Mouse (Mus musculus): ENCODE results near the gene Abcd3. TPM values are rescaled to one million over a fixed set of nuclear protein-coding genes. Genes with fewer than 3 reads are reported as not detected.
"Not testable (repeated sequence)": the region's sequence is repeated elsewhere in the genome, so short reads cannot be mapped to it uniquely, and the experiment has no call there.

Gene Abcd3
- total RNA-seq, 2 experiments from 2014 or later, result 82.6 to 109 TPM

DNA sequence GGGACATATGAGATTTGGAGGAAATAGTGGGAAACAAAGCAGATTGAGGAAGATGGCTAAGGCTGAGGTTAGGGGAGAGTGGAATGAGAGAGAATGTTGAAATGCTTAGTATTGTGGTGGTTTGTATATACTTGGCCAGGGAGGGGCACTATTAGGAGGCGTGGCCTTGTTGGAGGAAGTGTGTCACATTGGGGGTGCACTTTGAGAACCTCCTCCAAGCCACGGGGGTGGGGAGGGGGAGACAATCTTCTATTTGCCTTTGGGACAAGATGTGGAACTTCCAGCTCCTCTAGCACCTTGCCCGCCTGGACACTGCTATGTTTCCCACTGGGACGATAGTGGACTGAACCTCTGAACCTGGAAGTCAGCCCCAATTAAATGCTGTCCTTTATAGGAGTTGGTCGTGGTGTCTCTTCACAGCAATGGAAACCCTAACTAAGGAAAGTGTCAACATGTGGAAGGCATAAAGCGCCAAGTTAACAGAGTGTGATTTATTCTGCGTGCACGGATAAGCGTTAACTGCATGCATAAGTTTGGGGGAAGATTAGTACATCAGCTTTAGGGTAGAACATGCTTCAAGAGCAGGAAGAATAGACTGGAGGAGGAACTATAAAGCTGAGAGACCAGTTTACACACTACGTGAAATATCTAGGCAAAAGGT, 3.8 kb upstream of the Abcd3 start:
- no peak for DNase-seq

DNA sequence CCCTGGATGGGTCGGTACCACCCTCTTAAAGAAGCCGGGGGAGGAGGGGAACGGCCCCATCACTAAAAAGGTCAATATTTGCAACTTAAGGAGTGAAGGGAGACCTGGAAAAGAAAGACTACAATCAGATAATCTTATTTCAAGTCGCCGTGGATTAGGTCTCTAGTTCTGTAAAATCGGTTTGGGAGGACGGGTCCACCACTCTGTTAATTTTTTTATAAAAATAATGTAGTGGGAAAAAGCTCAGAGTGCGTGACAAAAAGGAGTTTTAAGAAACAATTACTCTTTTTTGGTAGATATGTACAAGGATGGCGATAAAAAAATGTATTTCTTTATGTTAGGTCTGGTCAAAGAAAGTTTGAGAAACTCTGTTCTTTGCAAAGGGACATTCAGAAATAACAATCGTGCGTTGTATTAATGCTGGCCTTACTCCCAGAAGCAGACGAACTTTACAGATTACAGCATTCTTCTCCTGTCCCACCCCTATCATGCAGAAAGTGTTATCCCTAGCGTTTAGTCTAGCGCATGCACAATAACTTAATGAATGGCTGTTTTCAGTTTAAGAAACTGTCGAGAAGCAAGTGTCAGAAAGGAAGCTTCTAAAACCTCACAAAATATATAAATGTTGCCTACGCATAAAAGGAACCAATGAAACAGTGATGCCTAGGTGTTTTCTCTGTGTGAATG, 590 bp upstream of the Abcd3 start:
- DNase-seq, result no peak

DNA sequence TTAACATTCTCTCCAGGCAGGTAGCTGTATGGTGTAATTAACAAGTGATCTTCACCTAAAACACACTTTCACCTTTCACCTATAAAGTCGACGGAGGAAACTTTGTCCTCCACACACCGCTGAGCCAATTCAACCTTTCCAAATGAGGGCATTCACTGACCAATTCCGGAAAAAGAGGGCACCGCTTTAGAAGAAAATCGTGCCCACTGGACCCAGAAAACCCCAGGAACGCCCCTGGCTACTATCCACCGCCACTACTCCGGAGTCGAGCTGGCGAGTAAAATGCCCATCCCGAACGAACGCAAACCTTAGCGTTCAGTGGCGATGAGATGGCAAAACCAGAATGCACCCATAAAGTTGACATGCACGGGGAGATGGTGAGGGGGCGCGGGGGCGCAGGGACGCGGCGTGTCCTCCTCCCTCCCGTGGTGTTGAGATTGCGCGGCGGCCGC, 663 bp downstream of the Abcd3 start:
- no peak for DNase-seq

DNA sequence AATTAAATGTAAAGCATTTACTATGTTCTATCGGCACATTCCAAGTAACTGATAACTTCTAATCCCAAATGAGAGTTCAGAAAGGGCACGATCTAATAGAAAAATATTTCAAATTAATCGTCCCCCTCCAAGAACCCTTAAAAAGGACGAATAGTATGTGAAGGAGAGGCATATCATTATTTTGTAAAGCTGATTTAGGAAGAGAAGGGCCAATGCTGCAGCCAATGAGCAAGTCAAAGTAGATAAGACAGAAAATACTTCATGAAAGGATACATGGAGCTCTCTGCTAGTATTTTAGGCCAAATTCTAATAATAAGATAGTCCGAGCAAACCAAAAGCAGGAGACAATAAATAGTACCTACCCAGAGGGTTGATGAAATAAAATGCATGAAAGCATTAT, 1.3 kb downstream of the Abcd3 start:
- DNase-seq, result no peak

DNA sequence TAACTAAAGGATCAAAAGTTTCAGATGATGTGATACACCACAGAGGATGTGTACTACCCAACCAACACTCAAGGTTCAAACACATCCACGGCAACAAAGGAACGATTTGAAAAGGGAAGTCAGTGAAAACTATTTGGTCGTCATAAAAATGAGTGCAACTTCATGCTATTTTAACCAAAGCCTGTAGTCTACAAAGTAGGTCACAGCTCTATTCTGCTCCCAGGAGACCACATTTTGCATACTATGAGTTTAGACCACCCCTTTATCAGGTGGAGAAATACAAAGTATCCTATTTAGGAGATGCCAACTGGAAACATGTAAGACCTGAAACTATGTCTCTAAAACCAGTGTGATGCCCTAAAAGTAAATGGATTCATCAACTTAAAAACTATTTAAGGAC, 6.9 kb downstream of the Abcd3 start:
- DNase-seq, result no peak

DNA sequence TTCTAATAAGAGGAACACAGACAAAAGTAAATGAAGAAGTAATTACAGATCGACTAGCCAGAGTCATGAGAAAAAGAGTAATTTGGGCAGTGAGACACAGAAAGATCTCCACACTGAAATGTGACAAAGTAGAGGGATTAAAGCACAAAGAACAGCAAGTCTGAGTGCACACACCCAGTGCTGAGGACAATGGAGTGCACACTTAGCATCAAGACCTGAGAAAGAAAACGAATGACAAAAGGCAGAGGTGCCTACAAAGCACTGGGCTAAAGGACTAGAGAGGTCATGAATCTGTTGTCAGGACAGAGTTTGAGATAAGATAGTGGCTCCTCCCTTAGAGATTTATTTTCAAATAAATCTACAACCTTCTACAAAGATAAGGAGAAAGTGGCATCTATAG, 20.9 kb downstream of the Abcd3 start:
- no peak for DNase-seq

DNA sequence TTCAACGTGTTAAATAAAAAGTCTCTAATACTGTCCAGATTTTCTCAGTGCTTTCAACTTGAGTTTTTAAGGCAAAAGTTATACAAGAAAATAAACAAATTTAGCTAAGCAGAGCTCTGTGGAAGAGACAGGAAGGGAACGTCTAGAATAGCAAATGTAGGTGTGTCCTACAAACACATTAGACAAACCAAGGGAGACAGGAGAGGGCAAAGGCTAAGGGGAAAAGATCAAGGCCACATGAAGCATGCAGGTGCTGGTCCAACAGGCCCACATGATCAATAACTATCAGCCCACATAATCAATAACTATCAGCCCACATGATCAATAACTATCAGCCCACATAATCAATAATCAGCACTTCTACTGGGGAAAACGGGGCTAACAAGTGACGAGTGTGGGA, 22.9 kb downstream of the Abcd3 start:
- no peak for DNase-seq

DNA sequence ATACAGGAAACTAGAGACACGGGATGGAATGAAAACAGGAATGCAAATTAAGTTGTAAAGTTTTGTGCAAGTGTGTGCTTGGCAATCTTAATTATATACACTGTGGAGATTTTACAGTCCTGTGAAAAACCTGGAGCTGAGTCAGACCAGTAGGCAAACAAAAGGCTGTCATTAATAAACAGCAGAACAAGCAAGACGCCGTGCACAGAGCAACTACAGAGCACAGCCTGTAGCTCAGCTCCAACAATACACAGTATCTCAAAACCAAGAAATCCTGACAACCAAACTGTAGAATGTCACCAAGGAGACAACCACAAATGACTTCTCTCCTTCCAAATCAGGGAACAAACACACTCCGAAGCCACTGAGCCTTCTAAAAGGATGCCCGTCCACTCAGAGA, 24.7 kb downstream of the Abcd3 start:
- no peak for DNase-seq

DNA sequence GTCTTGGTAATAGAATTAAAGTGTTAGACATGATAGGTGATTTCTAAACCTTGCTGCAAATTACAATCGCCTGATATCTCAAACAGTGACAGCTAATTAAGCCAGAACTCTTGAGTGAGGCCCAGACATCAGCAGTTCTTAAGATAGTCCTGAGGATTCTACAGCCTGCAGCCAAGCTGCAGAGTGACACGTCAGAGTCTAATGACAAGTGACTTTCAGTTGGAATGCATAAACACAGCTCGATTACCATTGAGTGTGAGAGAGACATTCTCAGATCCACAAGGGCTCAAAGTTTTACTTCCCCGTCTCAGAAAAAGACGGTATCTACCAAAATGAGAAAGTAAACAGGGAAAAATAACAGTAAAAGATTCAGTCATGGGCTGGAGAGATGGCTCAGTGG, 25.3 kb downstream of the Abcd3 start:
- no peak for DNase-seq

DNA sequence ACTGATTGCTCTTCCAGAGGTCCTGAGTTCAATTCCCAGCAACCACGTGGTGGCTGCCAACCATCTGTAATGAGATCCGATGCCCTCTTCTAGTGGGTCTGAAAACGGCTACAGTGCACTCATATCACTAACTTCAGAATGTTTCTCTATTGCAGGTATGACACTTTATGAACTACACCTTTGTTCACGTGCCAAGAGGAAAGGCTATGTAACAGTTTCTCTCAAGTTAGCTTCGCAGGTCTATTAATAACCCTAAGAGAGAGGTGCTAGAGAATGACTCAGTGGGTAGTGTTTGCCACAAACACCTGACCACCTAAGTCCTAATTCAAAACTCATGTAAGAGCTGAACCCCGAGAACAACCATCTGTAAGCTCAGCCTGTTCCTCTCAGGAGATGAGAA, 32.1 kb downstream of the Abcd3 start:
- DNase-seq, result no peak

DNA sequence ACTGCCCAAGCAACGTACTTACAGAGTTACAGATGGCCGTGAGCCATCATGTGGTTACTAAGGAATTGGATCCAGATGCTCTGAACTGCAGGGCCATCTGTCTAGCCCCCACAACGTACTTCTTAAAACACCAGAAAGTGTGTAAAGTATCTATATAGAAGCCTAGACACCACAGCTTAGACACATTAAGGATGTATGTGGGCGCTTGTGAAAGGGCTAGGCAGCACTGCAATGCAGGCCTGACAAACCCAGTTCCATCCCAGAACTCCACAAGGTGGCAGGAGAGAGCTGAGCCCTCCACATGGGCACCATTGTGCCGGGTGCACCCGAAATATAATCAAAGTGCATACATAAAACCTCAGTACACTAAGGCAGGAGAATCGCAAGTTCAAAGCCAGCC, 37.2 kb downstream of the Abcd3 start:
- DNase-seq, result peak; percentile 46 to 69

DNA sequence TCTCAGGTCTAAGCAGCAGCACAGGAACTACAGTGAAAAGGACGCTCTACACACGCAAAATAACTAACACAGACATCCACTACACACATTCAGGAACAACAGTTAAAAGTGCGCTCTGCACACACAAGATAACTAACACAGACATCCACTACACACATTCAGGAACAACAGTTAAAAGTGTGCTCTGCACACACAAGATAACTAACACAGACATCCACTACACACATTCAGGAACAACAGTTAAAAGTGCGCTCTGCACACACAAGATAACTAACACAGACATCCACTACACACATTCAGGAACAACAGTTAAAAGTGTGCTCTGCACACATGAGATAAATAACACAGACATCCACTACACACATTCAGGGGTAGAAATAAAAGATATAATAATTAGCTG, 41.8 kb downstream of the Abcd3 start:
- not testable (repeated sequence) for DNase-seq

DNA sequence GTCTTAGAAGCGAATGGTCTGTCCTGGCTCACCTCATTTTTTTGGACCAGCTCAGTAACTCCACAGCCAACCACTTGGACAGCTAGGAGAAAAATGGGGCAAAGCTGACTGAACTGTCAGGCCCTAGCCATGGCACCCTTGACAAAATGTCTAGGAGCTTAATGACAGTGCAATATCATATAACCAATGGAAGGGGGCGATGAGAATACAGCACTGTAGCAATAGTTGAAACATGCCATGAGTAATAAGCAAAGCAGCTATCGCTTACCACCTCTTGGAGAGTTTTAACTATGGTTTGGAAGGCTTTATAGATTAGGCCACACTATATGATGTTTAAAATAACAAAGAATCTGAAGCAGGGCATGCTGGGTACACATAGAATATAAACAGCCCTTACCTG, 46.3 kb downstream of the Abcd3 start:
- no peak for DNase-seq

DNA sequence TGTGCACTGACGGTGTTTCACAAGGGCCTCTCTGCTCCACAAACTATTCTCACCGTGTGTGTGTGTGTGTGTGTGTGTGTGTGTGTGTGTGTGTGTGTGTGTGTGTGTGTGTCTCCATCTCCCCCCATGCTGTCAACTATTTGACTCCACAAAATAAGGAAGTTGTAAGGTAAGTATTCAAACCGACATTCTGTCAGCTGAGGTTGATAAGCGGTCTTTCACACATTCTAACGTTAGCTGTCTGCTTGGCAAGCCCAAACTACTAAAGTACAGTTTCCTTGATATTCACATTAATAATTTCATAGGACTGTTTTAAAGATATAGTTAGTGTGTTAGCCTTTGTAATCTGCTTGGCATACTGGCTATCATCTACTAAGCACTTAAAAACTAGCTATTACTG, 48.3 kb downstream of the Abcd3 start:
- no peak for DNase-seq

DNA sequence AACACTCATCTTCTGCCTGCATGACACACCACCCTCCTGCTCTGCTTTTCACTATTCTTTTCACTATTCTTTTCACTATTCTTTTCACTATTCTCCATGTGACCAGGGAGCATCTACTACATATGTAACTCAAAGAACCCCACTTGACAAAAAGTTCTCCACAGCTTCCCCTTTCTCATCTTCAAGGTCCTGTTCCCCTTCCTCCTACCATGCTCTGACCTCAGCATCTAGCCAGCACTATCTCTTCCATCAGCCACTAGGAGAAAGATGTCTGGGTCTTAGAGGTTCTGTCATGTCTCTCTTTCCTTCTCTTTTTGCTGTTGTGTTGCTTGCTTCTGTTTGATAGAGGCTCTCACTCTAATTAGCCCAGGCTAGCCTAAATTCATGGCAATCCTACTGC, 49.1 kb downstream of the Abcd3 start:
- no peak for DNase-seq

DNA sequence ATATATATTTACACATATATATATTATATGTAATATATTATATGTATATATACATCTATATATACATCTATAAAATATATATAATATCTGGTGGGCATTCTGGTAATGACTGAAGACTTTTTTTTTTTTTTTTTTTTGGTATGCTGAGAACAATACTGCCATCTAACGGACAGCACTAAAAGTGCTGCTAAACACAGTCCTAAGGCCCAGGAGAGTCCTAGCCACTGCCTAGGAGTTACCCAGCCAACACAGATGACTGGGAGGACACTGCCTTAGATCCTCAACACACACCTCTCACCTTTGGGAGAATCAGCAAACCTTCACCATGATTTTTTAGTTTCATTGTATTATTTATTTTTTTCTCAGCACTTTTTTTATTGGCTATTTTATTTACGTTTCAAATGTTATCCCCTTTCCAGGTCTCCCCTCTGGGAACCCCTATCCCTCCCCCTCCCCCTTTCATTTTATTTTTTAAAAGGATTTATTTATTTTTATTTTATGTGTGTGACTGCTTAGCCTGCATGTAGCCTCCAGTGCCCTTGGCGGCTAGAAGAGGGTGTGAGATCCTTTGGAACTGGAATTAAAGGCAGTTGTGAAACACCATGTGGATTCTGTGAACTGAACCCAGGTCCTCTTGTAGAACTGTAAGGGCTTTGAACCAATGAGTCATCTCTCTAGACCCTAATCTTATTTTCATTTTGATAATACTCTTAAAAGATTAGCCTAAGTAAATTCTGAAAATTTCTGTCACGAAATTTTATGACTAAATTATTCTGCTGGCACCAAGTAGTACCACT, 52.8 kb downstream of the Abcd3 start:
- DNase-seq, result peak in 1 of 2 experiments; percentile 23

DNA sequence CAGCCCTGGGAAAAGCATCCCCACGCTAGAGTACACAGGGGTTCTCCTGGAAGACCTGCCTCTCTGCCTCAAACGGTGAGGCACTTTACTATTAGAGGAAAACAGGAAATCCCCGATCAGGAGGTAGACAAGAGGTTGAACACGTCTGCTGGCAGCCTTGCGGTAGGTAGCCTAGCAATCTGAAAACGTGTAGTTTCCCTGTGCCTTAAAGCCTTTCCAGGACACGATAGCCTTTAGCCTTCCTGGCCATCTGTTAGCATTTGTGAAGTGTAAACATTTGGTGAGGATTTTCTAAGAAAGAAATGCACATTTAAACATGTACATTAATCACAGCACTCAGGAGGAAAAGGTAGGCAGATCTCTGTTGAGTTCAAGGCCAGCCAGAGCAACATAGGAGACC, 56.7 kb downstream of the Abcd3 start:
- DNase-seq, result no peak

DNA sequence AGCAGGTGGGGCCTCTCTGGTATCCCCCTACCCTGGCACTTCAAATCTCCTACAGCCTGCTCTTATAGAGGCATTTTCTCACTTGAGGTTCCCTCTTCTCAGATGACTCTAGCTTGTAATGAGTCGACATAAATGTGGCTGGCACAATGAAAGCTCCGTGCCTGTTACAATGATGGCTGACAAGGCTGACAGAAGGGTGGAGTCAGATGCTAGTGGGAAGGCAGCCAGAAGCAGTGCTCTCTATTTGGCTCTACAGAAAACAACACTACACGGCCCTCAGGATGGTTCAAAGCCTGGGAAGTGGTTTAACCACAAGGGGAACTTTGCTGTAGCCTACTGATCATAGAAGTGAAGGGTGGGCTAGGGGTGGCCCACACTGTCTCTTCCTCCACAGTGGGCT, 60.0 kb downstream of the Abcd3 start:
- DNase-seq, result peak; percentile 12

DNA sequence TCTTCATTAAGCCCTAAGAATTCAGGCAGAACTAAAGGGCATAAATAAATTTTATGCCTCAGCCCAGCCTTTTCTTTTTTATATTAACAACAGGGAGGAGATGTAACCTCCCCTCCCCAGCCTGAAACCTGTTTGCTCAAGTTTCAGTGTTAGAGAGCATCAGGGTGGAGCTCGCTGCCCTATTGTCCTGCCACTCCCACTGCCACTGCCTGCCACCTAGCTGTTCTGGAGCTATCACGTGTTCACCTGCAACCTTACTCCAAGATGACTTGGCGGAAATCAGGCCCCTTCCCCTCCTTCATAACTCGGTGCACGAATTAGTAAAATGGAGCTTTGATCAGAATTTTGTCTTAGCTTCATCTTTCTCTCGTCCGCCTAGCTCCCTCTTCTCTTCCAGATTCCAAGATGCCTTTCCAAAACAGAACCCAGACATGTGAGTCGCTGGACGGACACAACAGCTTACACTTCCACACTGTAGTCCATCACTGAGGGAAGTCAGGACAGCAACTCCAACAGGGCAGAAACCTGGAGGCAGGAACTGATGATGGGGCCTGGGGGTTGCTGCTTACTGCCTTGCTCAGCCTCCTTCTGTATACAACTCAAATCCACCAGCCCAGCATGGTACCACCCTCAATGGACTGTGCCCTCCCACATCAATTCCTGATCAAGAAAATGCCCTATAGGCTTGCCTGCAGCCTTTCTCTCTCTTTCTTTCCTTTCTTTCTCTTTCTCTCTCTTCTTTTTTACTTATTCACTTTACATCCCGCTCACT, 60.6 kb downstream of the Abcd3 start:
- not testable (repeated sequence) for DNase-seq

DNA sequence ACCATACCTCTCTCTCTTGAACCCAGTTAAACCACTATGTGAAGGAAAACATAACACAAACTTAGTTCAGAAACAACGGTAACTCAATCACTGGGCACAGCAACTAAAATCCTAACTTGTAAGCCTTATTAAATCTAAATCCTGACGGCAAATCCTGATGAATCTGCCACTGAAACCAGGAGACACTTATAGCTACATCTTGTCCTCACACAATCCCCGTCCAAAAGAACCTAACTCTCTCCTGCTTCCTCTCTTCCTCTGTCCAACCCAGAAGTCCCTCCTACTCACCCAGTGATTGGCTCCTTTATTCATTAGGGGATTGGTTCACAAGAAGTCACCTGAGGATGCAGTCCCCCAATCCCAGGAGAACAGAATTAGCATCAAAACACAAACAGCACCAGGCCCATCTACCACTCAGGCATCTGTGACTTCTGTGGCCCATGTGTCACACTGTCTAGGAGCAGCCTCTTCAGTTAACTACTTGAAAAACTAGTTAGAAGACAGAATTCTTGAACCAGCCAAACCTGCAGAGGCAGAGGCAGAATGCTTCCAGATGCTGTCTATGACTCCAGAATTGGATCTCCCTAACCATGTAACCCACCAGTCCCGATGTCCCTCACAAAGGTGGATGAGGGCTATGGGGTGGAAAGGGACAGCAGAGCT, 73.8 kb downstream of the Abcd3 start:
- DNase-seq, result not testable (repeated sequence)

DNA sequence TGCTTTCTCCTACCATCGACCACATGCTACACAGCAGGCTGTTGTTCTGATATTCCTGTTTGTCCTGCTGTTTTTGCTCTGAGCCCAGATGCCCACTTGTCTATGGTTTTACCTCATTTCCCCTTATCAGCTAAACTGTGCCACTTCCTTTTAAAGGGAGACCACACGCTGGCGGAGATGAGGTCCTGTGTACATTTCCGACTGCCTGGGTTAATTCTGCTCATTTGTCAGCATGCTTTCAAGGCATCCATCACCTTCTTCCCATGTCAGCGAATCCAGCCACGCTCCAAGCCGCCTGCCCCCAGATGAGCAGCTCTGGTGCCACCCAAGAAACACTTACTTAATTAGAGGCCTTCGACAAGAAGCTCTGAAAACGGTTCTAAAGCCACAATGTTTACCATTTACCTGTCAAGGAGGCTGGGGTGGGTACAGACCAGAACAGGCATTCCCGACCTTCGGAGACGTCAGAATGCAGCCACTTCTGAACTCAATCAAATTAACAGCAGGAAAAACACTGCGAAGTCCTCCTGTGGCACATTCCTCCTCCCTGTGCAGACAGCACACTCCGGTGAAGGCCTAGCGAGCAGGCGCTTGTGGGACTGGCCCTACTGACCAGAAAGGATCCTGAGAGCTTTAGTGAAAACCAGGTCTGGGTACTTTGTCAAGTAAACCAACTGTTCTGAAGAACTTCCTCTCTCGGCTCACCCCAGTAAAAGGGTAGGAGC, 75.5 kb downstream of the Abcd3 start:
- no peak for DNase-seq
